Mouse (Mus musculus) stomach, embryonic 14.5 days (tissue): ENCODE results near the gene Med6. TPM values are rescaled to one million over a fixed set of nuclear protein-coding genes. Genes with fewer than 3 reads are reported as not detected.

ENCODE experiments used
- ATAC-seq: fragments of 200-750 bp; cut with Nextera tagmentation; 2 replicates; pipeline ENCODE4 v1.8.0; 2017; ENCODE audit warnings: low read depth, moderate TSS enrichment; ENCODE audit not compliant: insufficient number of reproducible peaks, insufficient read depth, low FRiP score
- H3K27ac ChIP-seq: fragments of 300-500 bp; sonication (generic); 2 replicates; pipeline ENCODE4 v1.5.1; 2014; ENCODE audit warnings: mild to moderate bottlenecking, low read length, moderate library complexity, mixed read lengths
- H3K27me3 ChIP-seq: fragments of 300-500 bp; sonication (generic); 2 replicates; pipeline ENCODE4 v1.6.1; 2014; ENCODE audit warnings: low read length, control low read depth, mixed read lengths; ENCODE audit not compliant: control insufficient read depth, insufficient read depth
- H3K36me3 ChIP-seq: fragments of 300-500 bp; sonication (generic); 2 replicates; pipeline ENCODE4 v1.6.1; 2014; ENCODE audit warnings: mild to moderate bottlenecking, control low read depth, low read length, moderate library complexity, mixed read lengths; ENCODE audit not compliant: control insufficient read depth, insufficient read depth
- H3K4me1 ChIP-seq: fragments of 300-500 bp; sonication (generic); 2 replicates; pipeline ENCODE4 v1.6.1; 2014; ENCODE audit warnings: low read length, control low read depth, mixed read lengths; ENCODE audit not compliant: control insufficient read depth, insufficient read depth
- H3K4me2 ChIP-seq: fragments of 300-500 bp; sonication (generic); replicated peaks from 2 replicates; pipeline ENCODE4 v1.6.1; 2014; ENCODE audit warnings: low read depth, low read length, control low read depth
- H3K4me3 ChIP-seq: fragments of 300-500 bp; sonication (generic); 2 replicates; pipeline ENCODE4 v1.5.1; 2014; ENCODE audit warnings: low read depth, low read length, control low read depth
- H3K9ac ChIP-seq: fragments of 300-500 bp; sonication (generic); replicated peaks from 2 replicates; pipeline ENCODE4 v1.6.1; 2014; ENCODE audit warnings: low read depth, mild to moderate bottlenecking, control low read depth, low read length, moderate library complexity, mixed read lengths
- H3K9me3 ChIP-seq: fragments of 300-500 bp; sonication (generic); 2 replicates; pipeline ENCODE4 v1.6.1; 2016; ENCODE audit warnings: low read depth, low read length, control low read depth; ENCODE audit not compliant: control insufficient read depth
- WGBS: fragments of 180-500 bp; shearing (Covaris S2); extraction: QIAGEN DNeasy Blood & Tissue Kit; methylation state at CpG from one replicate; pipeline ENCODE4 v1.1.7; 2014; 5-methylcytosine and 5-hydroxymethylcytosine counted together
- polyA plus RNA-seq: library from polyadenylated mRNA; unstranded; fragments of >200 nt; fragmentation: Nextera tagmentation; extraction: Ambion mirVana; gene quantifications from 2 replicates; pipeline ENCODE4 v1.2.1, GENCODE M21; 2014

The Med6 gene
- polyA plus RNA-seq, result 66.5 and 69.7 TPM in 2 replicates

- WGBS, result 3% methylated on average over 36 of the region's 36 CpGs
- Histone ChIP-seq H3K9ac (peak within 1 kb of the TSS; percentile 59), H3K4me3 (peak within 1 kb of the TSS; percentile 88), H3K4me1 (peaks cover 4% of the 10 kb centered on the region; the same call in 1 of the 2 replicates), H3K9me3 (no peaks in the 10 kb centered on the region), H3K4me2 (peak within 1 kb of the TSS; percentile 80), H3K36me3 (no peaks in the 10 kb centered on the region; the same call in none of the 2 replicates), H3K27me3 (no peaks in the 10 kb centered on the region), H3K27ac (no peak within 1 kb of the TSS; the same call in 1 of the 2 replicates)
- peak; percentile 100 for ATAC-seq
These were observed at the start of gene Med6 for GRCm38 (mm10) chr12:81594902-81595671. TSS of gene Med6 (minus strand) at chr12:81595008.

GRCm38 (mm10) chr12:81642361-81643082 is 47.7 kb upstream of the Med6 start:
- no peak overlapping the region for H3K4me3 ChIP-seq
- no peak overlapping the region for H3K4me2 ChIP-seq
- H3K27ac ChIP-seq, result no peak overlapping the region
- H3K9ac ChIP-seq, result no peak overlapping the region
- no peaks in the 10 kb centered on the region for H3K36me3 ChIP-seq
- no peaks in the 10 kb centered on the region for H3K4me1 ChIP-seq
- ATAC-seq, result no peak
- H3K27me3 ChIP-seq, result no peaks in the 10 kb centered on the region
- no peaks in the 10 kb centered on the region for H3K9me3 ChIP-seq
- 73% methylated on average over 11 of the region's 11 CpGs for WGBS

DNA sequence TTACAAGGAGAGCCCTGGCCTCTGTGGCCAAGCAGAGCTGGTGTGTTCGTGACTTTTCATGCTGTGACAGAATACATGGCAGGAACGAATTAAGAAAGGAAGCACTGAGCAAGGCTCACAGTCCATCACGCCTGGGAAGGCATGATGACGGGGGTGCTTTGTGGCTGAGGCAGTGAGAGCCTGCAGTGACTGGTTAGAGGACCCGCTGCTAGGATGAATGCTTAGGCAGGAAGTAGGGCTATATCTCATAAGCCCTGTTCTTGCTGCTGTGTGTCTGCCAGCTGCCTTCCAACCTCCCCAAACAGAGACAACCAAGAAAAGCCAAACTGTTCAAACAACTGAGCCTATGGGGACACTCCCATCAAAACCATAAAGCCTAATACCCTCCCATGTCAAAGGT is 45.8 kb upstream of the Med6 start:
- no peak overlapping the region for H3K4me3 ChIP-seq
- H3K27ac ChIP-seq, result no peak overlapping the region
- 56% methylated on average over 5 of the region's 5 CpGs for WGBS
- H3K9me3 ChIP-seq, result no peaks in the 10 kb centered on the region
- H3K27me3 ChIP-seq, result no peaks in the 10 kb centered on the region
- H3K4me2 ChIP-seq, result no peak overlapping the region
- no peak for ATAC-seq
- H3K9ac ChIP-seq, result no peak overlapping the region
- no peaks in the 10 kb centered on the region for H3K36me3 ChIP-seq
- H3K4me1 ChIP-seq, result no peaks in the 10 kb centered on the region

DNA sequence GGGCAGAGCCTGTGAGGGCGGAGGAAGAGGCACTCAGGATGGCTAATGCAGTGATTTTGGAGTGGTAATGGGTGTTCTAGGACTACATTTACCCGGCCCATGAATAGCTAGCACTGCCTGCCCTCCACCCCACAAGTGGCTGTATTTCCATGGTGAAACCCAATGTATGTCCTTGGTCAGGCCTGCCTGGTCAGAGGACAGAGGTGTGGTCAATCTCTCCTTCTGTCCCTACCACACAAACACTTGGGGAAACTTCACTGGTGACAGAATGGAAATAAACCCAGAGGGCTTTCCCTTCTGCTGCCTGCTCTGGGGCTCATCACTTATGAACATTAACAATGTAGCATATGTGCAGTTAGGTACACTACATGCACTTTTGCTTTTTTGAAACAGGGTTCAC is 38.4 kb upstream of the Med6 start:
- Histone ChIP-seq H3K9me3 (no peaks in the 10 kb centered on the region), H3K36me3 (no peaks in the 10 kb centered on the region), H3K4me3 (no peak overlapping the region), H3K9ac (no peak overlapping the region), H3K27ac (no peak overlapping the region), H3K4me1 (no peaks in the 10 kb centered on the region), H3K27me3 (peaks cover 26% of the 10 kb centered on the region; the same call in 1 of the 2 replicates), H3K4me2 (no peak overlapping the region)
- no peak for ATAC-seq
- 88% methylated on average over 2 of the region's 2 CpGs for WGBS

DNA sequence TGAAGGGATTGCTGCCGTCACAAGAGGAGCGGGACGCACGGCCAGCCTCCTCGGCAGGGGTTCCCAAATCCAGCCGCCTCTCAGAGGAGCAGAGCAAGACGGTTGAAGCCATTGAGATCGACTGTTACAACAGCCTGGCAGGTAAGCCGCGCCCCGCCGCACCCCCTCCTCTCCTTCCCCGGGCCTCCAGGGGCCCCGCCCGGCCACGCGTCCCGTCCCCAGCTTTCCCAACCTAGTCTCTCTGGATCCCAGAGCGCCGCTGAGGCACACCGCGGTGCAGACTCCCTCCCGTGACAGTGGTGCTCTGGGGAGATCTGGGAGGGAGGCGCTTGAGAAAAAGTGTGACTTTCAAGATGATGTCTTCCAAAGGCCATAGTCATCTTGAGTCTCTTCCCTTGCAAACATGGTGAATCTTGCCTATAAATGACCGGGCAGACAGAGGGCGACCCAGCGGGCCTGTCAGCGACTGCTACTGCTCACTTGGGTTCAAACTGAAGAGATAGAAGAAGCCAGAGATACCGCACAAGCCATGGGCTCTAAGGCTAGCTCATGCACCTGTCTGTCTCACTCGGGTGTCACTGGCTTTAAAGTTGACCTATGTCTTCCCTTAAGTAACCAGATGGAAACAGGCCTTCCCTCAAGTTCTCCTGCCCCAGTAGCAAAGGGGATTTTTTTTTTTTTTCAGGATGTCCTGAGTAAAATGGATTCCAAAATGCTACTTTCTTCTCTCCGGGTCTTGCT is 37.0 kb upstream of the Med6 start:
- Histone ChIP-seq H3K36me3 (no peaks in the 10 kb centered on the region), H3K27me3 (peaks cover 26% of the 10 kb centered on the region; the same call in 1 of the 2 replicates), H3K9ac (peak overlapping the region; percentile 46; the same call in 1 of the 2 replicates), H3K9me3 (no peaks in the 10 kb centered on the region), H3K4me3 (peak overlapping the region; percentile 55), H3K4me1 (no peaks in the 10 kb centered on the region), H3K27ac (no peak overlapping the region; the same call in 1 of the 2 replicates), H3K4me2 (peak overlapping the region; percentile 97)
- 4% methylated on average over 26 of the region's 31 CpGs for WGBS
- ATAC-seq, result peak; percentile 15; the same call in 1 of the 2 replicates

GRCm38 (mm10) chr12:81630915-81631660 is 36.3 kb upstream of the Med6 start, which contains the start of gene Ttc9:
TSS of gene Ttc9 (plus strand) at chr12:81631249.
- H3K4me3 ChIP-seq, result peak within 1 kb of the TSS; percentile 55
- peak; percentile 68 for ATAC-seq
- H3K9ac ChIP-seq, result peak within 1 kb of the TSS; percentile 46
- peaks cover 26% of the 10 kb centered on the region; the same call in 1 of the 2 replicates for H3K27me3 ChIP-seq
- H3K9me3 ChIP-seq, result no peaks in the 10 kb centered on the region
- no peak within 1 kb of the TSS; the same call in 1 of the 2 replicates for H3K27ac ChIP-seq
- H3K4me2 ChIP-seq, result peak within 1 kb of the TSS; percentile 97
- H3K36me3 ChIP-seq, result no peaks in the 10 kb centered on the region
- WGBS, result under 1% methylated on average over 80 of the region's 82 CpGs
- H3K4me1 ChIP-seq, result no peaks in the 10 kb centered on the region

GRCm38 (mm10) chr12:81630520-81630914 is 35.7 kb upstream of the Med6 start:
- H3K36me3 ChIP-seq, result no peaks in the 10 kb centered on the region
- H3K27ac ChIP-seq, result no peak overlapping the region; the same call in 1 of the 2 replicates
- peak overlapping the region; percentile 97 for H3K4me2 ChIP-seq
- H3K4me1 ChIP-seq, result no peaks in the 10 kb centered on the region
- 1% methylated on average over 16 of the region's 16 CpGs for WGBS
- H3K27me3 ChIP-seq, result peaks cover 26% of the 10 kb centered on the region; the same call in 1 of the 2 replicates
- peak overlapping the region; percentile 55 for H3K4me3 ChIP-seq
- H3K9me3 ChIP-seq, result no peaks in the 10 kb centered on the region
- peak overlapping the region; percentile 46; the same call in 1 of the 2 replicates for H3K9ac ChIP-seq
- peak; percentile 77 for ATAC-seq
